Mouse (Mus musculus) layer of hippocampus, postnatal 14 days (tissue): ENCODE data around the gene Adck1. TPM values are rescaled to one million over a fixed set of nuclear protein-coding genes. Genes with fewer than 3 reads are reported as not detected.

Experiments
- DNase-seq, 2 experiments: peaks; one replicate each; pipeline ENCODE4 v3.0.0; 2021 to 2022; ENCODE audit warnings: low spot score in 2 of 2, mixed read lengths in 1 of 2
- total RNA-seq, 2 experiments: library from RNA; stranded (reverse); gene quantifications; 2 replicates each; pipeline ENCODE4 v1.2.3; 2021

Gene Adck1
- total RNA-seq, 2 experiments from 2014 or later = 32.4 to 33.3 TPM

DNA sequence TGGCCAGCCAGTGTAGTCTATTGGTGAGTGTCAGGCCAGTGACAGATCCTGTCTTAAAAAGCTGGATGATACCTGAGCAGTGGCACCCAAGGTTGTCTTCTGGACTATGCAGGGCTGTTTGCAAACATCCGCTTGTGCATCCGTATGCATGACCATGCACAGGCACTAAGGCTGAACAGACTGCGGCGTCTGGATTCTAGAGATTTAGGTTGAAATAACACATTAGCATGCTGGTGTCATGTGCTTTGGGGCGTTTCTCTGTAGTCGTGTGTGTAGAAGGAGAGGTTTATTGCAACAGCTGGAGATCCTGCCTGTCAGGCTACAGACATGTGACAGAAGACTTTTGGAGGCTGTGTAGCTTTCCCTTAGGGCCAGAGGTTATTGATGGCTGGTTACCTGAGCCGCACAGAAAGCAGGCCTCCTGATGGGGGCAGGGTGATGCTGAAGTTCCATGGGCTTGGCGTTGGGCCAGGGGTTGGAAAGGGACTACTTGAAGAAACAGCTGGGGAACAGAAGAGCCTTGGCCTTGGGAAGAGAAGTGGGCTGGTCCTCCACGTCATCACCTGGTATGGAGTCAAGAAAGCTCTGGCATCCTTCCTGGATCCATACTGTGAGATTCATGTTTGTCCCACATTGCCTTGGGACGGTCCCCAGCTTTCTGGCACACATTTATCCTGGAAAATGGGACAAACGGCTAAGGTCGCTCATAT, 59.7 kb downstream of the Adck1 start:
- no peak for DNase-seq

DNA sequence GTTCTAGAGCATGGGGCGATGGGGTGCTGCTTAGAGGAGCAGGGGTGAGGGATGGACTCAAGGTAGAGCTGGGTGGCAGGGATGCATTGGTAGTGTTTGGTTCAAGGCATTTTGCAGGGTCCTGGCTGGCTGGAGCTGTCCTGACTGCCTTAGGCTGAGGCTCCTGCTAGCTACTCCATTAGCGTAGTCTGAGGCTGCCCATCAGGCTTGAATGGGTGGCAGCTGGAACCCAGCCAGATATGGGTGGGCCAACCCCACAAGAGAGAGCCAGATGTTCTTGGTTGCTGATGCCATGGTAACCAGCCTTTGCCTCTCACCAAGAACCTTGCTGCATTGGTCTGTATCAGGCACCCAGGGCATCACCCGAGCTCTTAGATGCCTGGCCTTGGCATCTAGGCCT, 66.6 kb downstream of the Adck1 start:
- no peak for DNase-seq

DNA sequence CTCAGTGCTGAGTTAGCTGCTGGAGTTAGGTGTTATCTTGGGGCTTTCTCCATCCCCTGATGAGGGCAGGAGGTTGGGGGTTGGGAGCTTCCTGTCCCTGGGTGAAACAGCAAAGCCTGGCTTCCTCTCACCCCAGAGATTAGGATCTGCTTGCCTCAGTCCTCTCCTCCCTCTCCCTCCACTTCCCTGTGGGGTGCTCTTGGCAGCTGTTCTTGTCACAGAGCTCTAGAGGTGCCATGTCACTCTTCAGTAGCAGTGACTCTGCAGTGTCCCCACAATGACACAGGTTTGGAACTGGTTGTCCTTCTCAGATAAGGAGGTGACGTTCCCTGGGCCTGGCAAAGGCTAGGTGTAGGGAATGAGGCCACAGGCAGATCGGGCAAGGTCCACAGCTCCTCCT, 68.4 kb downstream of the Adck1 start:
- DNase-seq = no peak

DNA sequence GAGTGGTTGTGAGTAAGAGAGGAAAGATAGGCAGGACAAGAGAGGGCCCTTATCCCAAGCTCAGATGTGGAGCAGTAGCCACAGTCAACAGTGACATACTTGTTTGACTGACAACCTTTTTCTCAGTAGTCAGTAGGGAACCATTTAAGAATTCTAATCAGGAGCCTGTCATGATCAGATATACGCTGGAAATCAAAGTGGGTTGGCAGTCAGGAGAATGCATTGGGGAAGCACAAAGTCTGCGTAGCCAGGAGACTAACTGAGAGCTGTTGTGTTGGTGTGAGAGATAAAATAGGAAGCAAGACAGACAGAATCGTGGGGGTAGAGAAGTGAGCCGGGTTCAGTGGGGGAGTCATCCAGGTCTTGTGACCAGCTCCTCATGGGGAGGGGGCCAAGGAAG, 71.9 kb downstream of the Adck1 start:
- DNase-seq = no peak

DNA sequence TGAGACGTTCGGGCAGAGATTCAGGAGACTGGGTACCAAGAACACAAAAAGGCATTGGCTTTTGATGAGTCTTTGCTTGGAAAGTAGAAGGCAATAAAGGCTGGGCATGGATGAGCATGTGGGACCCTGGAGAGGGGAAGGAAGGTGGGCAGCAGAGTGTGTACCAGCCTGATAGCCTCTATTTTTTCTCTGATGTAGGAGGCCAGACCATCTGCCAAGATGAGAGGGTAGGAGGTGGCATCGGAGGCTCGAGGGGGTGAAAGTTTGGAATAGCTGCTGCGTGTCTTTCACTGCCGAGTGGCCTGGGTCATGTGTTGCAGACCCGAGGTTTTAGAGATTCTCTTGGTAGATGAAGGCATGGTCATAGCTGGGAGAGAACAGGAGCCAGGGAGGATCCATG, 72.8 kb downstream of the Adck1 start:
- DNase-seq = no peak

DNA sequence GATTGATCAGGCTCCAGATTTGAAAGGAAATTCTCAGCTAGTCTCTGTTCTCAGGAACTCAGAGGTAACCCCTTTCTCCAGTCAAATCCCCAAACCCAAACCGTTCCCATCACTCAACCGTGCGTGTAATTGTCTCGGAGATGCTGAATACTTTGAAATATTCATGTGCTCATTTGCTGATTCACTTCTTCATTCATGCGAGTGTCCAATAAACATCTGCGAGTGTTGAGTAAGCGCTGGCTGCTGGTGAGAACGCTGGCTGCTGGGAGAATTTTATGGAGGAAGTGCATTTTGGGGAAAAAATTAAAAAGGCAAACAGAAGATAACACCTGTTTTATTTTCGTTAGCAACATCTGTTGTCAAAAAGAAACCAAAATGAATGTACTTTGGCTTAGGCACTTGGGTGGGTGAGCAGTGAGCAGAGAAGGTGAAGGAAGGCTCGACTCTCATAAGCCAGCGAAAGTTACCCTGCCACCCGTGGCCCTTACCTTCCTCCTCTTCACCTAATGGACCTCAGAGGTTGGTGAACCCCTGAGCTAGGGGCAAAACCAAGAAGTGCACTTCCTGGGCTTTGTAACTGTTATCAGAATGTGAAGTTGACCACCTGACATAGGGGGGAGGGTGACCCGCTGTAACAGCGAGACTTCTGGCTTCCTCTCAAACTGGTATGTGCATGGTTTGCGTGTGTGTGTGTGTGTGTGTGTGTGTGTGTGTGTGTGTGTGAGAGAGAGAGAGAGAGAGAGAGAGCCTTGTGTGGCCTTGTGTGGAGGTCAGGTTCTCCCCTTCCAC, 76.8 kb downstream of the Adck1 start:
- no peak for DNase-seq

DNA sequence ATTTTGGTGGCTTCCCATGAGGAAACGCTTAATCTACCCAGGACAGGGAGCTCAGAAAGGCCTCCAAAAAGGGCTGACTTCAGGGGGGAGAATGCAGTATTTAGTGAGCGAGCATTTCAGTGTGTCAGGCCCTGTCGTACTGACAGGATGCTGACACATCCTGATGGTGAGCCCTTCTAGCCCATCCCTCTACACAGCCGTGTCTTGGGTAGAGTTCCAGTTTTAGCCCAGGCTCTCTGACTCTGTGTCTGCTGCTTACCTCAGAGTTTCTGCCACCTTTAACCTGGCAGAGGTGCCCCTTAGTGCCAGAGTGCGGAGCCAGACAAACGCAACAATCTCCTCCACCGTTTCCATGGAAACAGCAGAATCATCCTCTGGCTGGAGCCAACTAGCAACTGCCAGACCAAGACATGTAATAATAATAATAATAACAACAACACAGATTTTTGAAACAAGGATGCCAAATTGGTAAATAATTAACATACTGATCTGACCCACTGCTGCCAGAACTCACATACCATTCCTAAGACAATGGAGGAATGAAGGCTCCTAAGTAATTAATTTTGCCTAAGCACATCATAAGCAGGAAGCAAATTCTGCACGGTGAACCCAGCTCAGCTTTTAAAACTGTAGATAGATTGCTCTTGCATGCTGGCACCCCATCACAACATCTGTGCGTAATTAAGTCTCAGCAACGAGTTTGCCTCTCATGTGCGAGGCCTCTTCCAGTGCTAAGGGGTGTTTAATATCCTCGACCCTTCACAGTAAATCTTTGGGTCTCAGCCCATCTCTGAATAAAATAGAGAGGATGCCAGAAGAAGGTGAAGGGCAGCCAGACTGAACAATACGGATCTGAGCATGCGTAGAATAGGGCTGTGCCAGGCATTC, 81.8 kb downstream of the Adck1 start:
- DNase-seq = no peak

DNA sequence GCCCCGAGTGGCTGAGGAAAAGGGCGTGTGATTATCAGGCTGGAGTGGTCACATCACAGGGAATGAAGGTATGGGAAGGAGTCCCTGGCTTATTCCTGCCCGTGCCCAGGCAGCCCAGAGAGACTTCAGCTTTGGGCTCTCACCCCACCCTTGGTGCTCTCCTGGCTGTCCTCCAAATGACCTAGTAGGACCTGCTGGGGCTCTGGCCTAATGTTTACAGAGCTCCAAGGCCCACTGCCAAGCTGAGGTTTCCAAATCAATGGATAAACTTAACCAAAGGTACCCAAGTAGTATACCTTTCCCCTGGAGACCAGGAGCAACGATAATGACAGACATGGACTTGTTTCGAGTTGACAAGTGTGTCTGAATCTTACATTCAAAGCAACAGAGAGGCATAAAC, 83.7 kb downstream of the Adck1 start:
- DNase-seq = no peak

DNA sequence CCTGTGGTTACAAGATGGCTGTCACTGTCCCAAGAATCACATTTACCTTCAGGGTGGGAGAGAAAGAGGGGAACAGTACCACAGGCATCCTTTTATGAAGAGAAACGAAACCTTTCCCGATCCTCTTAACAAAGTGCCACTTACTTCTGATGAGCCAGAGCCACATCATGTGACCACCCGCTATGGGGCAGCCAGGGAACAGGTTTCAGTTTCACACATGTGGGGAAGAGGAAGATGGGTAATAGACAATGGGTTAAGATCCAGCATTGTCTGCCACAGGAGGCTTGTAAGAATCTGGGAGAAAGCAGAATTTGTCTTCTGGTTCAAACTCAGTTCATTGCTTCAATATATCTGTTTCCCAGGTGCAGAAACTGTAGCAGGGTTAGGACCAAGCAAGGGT, 85.1 kb downstream of the Adck1 start:
- no peak for DNase-seq

DNA sequence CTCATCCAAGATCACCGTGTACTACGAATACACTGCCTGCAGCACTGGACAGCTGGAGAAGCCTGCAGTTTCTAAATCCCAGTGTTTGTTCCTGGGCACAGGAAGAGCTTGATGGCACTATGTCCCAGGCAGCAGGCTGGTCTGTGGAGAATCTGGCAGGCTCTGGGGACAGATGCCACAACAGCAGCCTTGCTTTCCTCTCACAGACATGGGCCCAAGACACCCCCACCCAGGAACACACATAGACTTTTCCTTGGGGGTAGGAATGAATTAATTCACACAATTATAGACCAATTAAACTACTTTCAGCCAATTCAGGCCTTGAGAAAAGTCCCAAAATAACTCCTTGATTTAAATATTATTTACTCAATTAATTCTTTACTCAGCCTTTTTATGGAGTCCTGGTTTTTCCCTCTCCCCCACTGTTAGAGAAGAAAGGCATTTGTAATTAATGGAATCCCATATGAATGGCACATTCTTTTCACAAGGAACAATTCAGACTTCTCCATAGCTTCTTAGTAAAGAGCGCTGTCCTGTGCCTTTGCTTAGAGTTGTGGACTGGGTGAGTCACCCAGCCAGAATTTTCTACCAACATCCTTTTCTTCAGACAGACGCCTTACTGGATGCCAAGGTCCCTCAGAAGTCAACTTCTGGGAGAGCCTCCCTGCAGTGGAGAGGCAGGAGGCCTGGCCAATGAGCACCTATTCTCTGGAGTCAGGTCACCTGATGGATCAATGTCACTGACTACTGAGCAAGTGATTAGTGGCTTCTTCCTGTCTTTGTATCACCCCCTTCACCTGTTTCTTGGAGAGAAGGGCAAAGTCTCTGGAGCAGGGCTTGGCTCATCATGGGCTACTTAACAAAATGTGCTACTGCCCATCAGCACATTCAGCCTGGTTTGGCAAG, 90.6 kb downstream of the Adck1 start:
- peak in 1 of 2 experiments; percentile 26 for DNase-seq

DNA sequence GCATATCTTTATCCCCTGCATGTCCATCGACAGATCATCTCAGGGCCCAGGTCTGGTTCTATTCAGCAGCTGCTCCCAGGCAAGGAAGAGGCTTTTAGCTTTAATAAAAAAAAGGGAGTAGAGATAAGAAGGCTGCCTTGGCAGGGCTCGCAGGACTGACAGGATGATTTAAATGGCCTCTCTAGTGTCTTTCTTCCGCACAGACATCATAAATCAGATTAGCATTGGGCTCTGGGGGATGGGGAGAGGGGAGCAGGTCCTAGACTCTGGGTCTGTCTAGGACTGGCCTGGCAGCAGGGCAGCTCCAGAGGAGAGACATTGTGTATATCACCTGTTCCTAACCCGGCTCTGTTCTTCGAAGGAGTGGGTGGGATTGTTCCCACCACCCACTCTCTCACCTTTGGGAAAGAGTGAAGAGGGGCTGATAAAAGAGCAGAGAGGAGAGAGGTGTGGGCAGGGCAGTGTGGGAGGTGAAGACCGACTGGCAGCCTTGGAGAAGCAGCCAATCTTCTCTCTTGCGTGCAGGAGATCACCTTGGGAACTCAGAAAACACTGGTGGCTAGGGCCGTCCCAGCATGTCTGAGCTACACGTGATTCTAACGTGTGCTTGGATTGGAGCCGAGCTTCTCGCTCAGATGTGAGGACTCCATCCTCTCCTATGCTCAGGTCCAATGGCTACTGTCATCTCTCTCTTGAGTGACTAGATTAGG, 94.5 kb downstream of the Adck1 start:
- no peak for DNase-seq

DNA sequence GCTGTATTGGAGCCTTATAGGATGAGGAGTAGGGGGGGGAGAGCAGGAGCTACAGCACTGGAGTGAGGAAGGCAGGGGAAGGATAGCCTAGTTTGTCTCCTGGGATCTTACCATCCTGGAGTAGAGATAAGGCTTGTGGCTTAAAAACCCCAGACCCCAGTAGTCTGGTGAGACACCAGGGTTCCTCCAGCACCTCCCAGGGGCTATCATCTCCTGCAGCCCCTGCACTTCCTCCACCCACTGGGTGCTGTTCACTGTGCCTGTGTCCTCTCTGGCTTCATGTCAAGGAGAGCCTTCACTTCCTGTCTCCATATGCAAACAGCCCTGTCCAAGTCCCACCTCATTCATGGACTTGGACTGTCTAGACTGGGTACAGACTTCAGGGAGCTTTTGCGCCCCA, 96.7 kb downstream of the Adck1 start:
- DNase-seq = no peak

DNA sequence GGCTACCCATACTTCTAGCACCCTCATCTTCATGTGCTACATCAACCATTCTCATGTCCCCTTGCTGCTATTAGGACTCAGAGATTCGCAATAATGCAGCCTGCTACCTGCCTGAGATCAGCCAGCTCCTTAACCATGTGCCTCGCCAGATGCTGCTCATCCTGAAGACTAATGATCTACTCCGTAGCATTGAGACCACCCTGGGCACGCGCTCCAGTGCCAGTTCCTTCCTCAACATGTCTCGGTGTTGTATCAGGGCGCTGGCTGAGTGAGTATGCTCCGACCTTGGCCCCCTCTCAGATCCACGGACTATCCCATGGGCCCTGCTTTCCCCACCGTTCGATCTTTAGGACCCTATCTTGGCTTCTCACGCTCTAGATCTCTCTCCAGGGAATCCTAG, 98.6 kb downstream of the Adck1 start:
- DNase-seq = no peak

DNA sequence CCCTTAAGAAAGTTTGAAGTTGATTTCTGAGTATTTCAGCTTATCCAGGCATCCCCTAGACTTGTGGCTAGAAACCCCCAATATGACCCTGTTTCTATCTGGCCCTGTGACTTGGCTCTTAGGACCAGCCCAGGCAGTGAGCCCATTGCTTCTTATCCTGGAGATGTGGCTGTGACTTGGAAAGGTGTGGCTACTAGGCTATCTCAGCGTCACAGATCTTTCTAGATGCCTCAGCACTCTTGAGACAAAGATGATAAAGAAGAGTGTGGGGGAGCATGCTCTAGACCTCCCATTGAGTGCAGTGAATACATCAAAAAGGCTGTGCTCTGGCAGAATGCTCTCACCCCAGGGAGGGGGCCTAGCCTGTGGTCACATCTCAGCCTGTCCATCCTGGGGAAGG, 99.1 kb downstream of the Adck1 start:
- no peak for DNase-seq

DNA sequence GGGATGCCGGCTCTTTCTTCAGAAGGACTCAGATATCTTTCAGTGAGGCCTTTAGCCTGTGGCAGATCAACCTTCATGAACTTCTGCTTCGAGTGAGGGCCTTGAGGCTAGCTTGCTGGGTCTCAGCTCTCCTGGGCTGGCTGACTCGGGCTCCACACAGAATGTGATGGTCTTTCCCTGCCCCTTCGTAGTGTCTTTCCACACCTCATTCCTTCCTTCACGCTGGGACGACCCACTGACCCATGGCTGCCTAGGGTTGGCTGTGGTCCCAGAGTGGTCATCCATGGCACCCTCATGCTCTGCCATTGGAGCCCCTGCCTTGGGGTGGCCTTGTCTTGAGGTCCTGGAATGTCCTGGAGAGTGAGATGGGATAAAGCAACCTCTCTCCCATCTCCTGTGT, 100.7 kb downstream of the Adck1 start:
- DNase-seq = no peak

DNA sequence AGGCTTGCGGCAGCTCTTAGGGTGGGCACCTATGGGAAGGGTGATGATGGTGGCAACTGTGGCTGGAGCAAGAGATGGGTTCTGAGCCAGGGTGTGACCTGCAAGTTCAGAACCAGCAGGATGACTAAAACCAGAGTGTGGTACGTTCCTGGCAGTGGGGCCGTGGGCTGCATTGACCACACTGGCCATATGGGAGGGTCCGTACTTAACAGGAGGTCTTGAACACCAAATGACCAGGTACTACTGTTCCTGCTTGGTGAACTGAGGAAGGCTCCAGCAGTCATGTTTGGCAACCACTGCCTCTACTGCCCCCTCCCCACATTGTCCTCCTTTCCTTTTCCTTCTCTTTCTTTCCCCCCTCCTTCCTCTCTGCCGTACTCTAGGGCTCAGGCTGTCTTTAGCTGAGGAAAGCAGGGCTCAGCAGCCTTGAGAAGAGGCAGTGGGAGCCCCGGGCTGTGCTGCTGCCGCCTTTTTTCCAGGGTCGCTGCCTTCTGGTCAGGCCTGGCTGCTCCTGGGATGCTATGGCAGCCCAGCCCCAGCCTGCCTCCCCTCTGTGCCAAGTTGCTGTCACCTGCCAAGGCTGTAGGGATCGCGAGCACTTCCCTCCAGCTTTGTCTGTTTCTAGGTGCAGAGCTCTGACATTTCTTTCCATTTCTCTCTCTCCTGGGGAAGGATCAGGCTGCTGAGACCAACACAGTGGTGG, 103.4 kb downstream of the Adck1 start:
- no peak for DNase-seq

DNA sequence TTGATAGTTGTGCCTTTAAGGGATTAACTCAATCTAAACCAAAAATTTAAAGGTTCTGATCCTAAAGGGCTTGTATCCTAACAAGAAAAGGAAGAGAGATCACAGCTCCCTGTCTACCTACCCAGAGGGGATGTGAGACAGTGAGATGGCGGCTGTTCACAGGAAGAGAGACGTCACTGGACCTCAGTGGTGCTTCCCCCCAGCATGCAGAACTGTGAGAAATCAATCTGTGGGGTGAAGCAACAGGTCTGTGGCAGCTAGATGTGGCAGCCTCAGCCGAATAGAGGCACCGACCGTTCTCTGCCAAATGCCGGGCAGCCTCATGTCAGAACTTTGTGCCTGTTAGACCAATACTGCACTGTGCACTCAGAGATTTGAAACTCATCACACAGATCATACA, 106.4 kb downstream of the Adck1 start:
- DNase-seq = no peak

DNA sequence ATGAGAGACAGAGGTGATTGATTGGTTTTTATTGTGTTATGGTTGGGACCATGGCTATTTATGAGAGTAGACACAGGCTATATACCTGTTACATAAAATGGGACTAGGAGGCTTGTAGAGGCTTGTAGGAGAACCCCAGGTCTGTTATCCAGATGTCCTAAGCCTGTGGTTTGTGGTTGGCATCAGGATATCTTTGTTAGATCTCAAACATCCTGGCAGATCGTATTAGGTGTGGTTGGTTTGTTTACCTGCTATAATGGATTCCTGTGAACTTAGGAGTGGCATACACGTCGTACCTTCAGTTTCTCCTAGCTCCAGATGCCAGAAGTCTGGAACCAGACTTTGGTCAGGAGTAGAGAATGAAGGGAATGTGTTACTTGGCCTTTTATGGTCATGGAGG, 106.9 kb downstream of the Adck1 start:
- DNase-seq = no peak

DNA sequence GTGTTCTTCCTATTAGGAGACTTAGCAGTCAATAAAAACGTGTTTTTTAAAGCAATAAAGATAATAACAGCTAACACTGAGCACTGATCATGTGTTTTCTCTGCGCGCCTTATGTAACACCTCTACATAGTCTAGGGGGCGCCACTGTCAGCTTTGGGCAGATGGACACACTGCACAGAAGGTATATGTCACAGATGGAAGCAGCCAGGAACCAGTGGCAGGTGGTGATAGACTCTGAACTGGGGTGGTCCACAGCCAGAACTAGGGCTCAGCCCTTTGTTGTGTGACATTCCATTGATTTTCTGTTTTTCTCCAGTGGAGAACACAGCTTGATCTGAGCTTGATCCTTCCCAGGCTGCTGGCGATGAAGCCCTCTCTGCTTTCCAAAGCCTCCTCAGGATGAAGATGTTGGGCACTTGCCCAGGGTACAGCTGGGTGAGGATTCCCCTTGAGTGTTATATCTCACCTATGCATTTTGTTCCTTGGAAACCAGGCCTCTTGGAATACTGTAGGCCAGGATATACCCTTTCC, 107.6 kb downstream of the Adck1 start:
- no peak for DNase-seq
